Mouse (Mus musculus) hindbrain, embryonic 15.5 days (tissue): ENCODE measurements around the gene Clint1. TPM values are rescaled to one million over a fixed set of nuclear protein-coding genes. Genes with fewer than 3 reads are reported as not detected.

Experiments
- ATAC-seq: fragments of 200-750 bp; cut with Nextera tagmentation; 2 replicates; pipeline ENCODE4 v1.8.0; 2017; ENCODE audit warnings: low read depth, moderate number of reproducible peaks, moderate TSS enrichment; ENCODE audit not compliant: low FRiP score
- H3K27ac ChIP-seq: fragments of 300-500 bp; sonication (generic); replicated peaks from 2 replicates; pipeline ENCODE4 v1.5.1; 2015; ENCODE audit warnings: mild to moderate bottlenecking, inconsistent platforms
- H3K27me3 ChIP-seq: fragments of 300-500 bp; sonication (generic); 2 replicates; pipeline ENCODE4 v1.6.1; 2015; ENCODE audit warnings: control low read depth, inconsistent platforms
- H3K36me3 ChIP-seq: fragments of 300-500 bp; sonication (generic); 2 replicates; pipeline ENCODE4 v1.6.1; 2015; ENCODE audit warnings: control low read depth, inconsistent platforms
- H3K4me1 ChIP-seq: fragments of 300-500 bp; sonication (generic); replicated peaks from 2 replicates; pipeline ENCODE4 v1.6.1; 2015; ENCODE audit warnings: control low read depth, inconsistent platforms
- H3K4me2 ChIP-seq: fragments of 300-500 bp; sonication (generic); 2 replicates; pipeline ENCODE4 v1.6.1; 2015; ENCODE audit warnings: moderate library complexity, mild to moderate bottlenecking, inconsistent platforms
- H3K4me3 ChIP-seq: fragments of 300-500 bp; sonication (generic); 2 replicates; pipeline ENCODE4 v1.5.1; 2015; ENCODE audit warnings: mild to moderate bottlenecking, inconsistent platforms
- H3K9ac ChIP-seq: fragments of 300-500 bp; sonication (generic); 2 replicates; pipeline ENCODE4 v1.6.1; 2015; ENCODE audit warnings: inconsistent platforms
- H3K9me3 ChIP-seq: fragments of 300-500 bp; sonication (generic); 2 replicates; pipeline ENCODE4 v1.6.1; 2016; ENCODE audit warnings: control low read depth, inconsistent platforms
- WGBS: fragments of 180-500 bp; shearing (Covaris S2); methylation state at CpG from one replicate; pipeline ENCODE4 v1.1.7; 2015; 5-methylcytosine and 5-hydroxymethylcytosine counted together
- polyA plus RNA-seq: library from polyadenylated mRNA; unstranded; fragments of >200 nt; fragmentation: Nextera tagmentation; extraction: Ambion mirVana; gene quantifications from 2 replicates; pipeline ENCODE4 v1.2.1, GENCODE M21; 2015

Gene Clint1
- polyA plus RNA-seq, 1 experiment from 2014 or later = 43.1 TPM

DNA sequence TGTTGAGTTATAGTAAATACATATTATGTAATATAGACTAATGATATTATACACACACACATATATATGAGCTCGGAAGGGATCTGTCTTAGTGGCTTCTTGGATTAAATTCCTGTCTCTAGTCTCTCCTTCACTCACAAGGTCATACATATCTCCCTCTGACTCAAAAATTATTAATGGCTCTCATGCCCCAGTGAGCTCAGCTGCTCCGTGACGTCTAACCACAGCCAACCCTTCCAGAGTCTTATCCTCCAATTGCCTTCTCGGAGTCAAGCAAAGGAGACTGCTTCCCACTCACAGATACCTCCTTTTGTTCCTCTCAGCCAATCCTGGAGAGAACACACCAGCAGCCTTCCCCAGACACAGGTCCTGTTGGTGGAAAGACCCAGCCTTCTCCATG lies 67.0 kb downstream of the Clint1 start:
- 77% methylated on average over 4 of the region's 4 CpGs for WGBS
- ATAC-seq = no peak
- Histone ChIP-seq H3K9me3 (no peaks in the 10 kb centered on the region), H3K4me2 (no peak overlapping the region), H3K27ac (no peak overlapping the region), H3K9ac (no peak overlapping the region), H3K27me3 (no peaks in the 10 kb centered on the region), H3K36me3 (no peaks in the 10 kb centered on the region), H3K4me3 (no peak overlapping the region), H3K4me1 (peaks cover 17% of the 10 kb centered on the region)

GRCm38 (mm10) chr11:45921026-45921425 lies 69.2 kb downstream of the Clint1 start:
- Histone ChIP-seq H3K9ac (no peak overlapping the region), H3K27me3 (no peaks in the 10 kb centered on the region), H3K9me3 (no peaks in the 10 kb centered on the region), H3K27ac (peak overlapping the region; percentile 54; the same call in 1 of the 2 replicates), H3K4me1 (peaks cover 15% of the 10 kb centered on the region), H3K4me3 (no peak overlapping the region), H3K4me2 (peak overlapping the region; percentile 38), H3K36me3 (no peaks in the 10 kb centered on the region)
- WGBS = 40% methylated on average over 8 of the region's 8 CpGs
- ATAC-seq = no peak; the same call in 1 of the 2 replicates

DNA sequence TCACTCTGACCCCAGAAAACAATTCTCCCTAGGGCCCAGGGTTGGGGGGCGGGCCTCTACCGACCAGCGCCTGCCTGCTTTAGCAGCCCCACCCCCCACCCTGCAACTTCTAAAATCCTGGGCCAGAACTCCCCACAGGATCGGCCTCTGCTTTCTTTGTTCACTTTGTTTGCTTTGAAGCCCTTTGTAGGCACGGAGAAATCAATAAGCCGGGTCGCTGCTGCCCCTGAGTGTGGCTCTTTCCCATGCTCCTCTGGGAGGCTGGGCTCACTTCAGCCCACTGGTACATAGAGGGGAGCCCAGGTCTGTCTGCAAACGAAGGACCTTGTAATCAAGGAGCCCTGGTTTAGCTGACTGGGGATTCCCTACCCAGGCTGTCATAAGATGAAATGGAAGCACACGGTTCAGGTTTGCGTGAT lies 69.6 kb downstream of the Clint1 start:
- no peaks in the 10 kb centered on the region for H3K9me3 ChIP-seq
- H3K36me3 ChIP-seq = no peaks in the 10 kb centered on the region
- no peak overlapping the region for H3K4me3 ChIP-seq
- 5% methylated on average over 10 of the region's 10 CpGs for WGBS
- H3K27ac ChIP-seq = peak overlapping the region; percentile 54
- H3K9ac ChIP-seq = no peak overlapping the region
- no peaks in the 10 kb centered on the region for H3K27me3 ChIP-seq
- H3K4me1 ChIP-seq = peaks cover 15% of the 10 kb centered on the region
- peak; percentile 29; the same call in 1 of the 2 replicates for ATAC-seq
- peak overlapping the region; percentile 38 for H3K4me2 ChIP-seq

DNA sequence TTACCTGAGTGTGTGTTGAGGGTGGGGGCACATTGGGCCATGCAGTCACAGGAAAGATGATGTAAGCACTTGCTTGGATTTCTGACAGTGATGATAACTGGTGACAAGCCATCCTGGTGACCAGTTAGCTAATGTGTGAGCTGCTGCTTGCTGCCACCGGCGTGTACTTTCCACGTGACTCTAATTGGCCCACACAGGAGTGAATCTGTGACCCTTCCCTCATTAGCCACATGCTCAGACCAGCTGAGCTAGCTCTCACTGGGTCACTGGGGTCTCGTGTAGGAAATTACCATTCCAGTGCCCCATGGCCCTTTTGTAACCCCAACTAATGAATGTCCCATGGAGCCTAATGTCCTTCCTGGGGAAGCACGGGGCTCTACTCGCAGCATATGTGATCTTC lies 73.6 kb downstream of the Clint1 start:
- Histone ChIP-seq H3K27me3 (no peaks in the 10 kb centered on the region), H3K4me2 (no peak overlapping the region), H3K4me3 (no peak overlapping the region), H3K36me3 (peaks cover 7% of the 10 kb centered on the region; the same call in 1 of the 2 replicates), H3K4me1 (peaks cover 15% of the 10 kb centered on the region), H3K9ac (no peak overlapping the region), H3K9me3 (no peaks in the 10 kb centered on the region), H3K27ac (no peak overlapping the region)
- 42% methylated on average over 6 of the region's 6 CpGs for WGBS
- no peak for ATAC-seq

DNA sequence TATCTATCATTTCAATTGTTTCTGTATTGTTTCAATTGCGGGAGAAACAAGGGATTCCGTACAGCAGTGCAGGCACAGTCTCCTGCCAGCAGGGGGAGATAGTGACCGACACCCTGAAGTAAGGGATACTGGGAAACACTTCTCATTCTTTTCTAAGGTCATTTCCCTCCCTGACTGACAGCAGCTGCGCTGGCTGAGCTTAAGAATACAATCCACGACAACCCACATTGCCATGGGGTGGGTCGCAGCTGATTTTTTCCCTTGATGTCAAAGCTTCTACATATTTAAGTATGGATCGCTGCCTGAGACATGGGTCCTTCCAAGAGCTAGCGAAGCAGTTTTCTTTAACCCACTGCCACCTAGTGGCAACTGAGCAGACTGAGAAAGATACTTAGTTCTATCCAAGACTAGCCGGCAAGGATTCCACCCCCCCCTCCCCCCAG lies 74.8 kb downstream of the Clint1 start:
- H3K27me3 ChIP-seq = no peaks in the 10 kb centered on the region
- ATAC-seq = peak; percentile 90
- H3K9ac ChIP-seq = peak overlapping the region; percentile 49
- H3K27ac ChIP-seq = peak overlapping the region; percentile 68; the same call in 1 of the 2 replicates
- H3K4me1 ChIP-seq = peaks cover 7% of the 10 kb centered on the region
- H3K9me3 ChIP-seq = no peaks in the 10 kb centered on the region
- under 1% methylated on average over 9 of the region's 9 CpGs for WGBS
- H3K4me3 ChIP-seq = peak overlapping the region; percentile 42
- H3K4me2 ChIP-seq = peak overlapping the region; percentile 63
- peaks cover 11% of the 10 kb centered on the region; the same call in 1 of the 2 replicates for H3K36me3 ChIP-seq

DNA sequence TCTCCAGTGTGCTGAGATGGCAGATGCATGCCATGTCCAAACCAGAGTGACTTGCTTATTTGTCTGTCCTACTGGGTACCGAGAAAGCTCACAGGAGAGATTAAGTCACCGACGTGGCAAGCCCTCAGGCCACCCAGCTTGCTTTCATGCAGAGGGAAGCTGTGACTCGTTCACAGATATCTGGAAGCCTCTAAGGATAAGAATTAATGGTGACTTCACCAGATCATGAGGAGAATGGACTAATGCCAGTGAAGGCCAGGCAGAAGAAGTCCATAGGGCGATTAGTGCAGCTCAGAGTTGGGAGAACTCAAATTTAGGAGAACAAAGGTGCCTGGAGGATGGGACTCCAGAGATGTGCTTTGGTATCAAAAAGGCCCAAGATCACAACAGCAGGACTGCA lies 75.6 kb downstream of the Clint1 start:
- no peak overlapping the region for H3K4me2 ChIP-seq
- H3K9ac ChIP-seq = no peak overlapping the region
- peaks cover 14% of the 10 kb centered on the region for H3K36me3 ChIP-seq
- H3K27ac ChIP-seq = no peak overlapping the region
- H3K9me3 ChIP-seq = no peaks in the 10 kb centered on the region
- no peak overlapping the region for H3K4me3 ChIP-seq
- ATAC-seq = no peak
- 52% methylated on average over 5 of the region's 5 CpGs for WGBS
- no peaks in the 10 kb centered on the region for H3K27me3 ChIP-seq
- 0 out of 2 replicates have a peak, but pooled peaks cover 2% of the 10 kb centered on the region for H3K4me1 ChIP-seq

- H3K9ac ChIP-seq = no peak overlapping the region
- no peak for ATAC-seq
- H3K9me3 ChIP-seq = no peaks in the 10 kb centered on the region
- H3K36me3 ChIP-seq = peaks cover 31% of the 10 kb centered on the region
- WGBS = 83% methylated on average over 10 of the region's 10 CpGs
- H3K27ac ChIP-seq = no peak overlapping the region
- no peak overlapping the region for H3K4me3 ChIP-seq
- H3K27me3 ChIP-seq = no peaks in the 10 kb centered on the region
- no peak overlapping the region for H3K4me2 ChIP-seq
- no peaks in the 10 kb centered on the region for H3K4me1 ChIP-seq
These were observed 77.7 kb downstream of the Clint1 start for GRCm38 (mm10) chr11:45929541-45929940.

DNA sequence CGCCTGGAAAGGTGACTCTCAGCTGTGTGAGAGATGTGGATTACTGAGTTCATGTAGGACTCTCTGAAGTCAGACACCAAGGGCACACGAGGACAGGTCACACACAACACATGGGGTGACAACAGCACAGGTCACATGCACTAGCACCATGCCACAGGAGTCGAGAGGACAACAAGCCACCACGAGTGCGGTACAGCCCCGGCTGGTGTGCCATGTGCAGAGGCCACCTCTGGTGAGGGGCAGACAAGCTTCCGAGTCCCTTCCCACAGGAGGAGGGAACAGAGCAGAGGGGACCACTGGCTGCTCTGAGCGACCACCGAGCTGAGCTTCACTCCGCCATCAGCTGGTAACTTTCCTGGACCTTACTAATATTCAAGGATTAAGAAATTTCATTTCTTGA lies 80.9 kb downstream of the Clint1 start:
- WGBS = 93% methylated on average over 10 of the region's 10 CpGs
- Histone ChIP-seq H3K9ac (no peak overlapping the region), H3K27ac (no peak overlapping the region), H3K4me2 (no peak overlapping the region), H3K4me3 (no peak overlapping the region), H3K9me3 (no peaks in the 10 kb centered on the region), H3K4me1 (no peaks in the 10 kb centered on the region), H3K27me3 (no peaks in the 10 kb centered on the region), H3K36me3 (peaks cover 46% of the 10 kb centered on the region)
- no peak for ATAC-seq

DNA sequence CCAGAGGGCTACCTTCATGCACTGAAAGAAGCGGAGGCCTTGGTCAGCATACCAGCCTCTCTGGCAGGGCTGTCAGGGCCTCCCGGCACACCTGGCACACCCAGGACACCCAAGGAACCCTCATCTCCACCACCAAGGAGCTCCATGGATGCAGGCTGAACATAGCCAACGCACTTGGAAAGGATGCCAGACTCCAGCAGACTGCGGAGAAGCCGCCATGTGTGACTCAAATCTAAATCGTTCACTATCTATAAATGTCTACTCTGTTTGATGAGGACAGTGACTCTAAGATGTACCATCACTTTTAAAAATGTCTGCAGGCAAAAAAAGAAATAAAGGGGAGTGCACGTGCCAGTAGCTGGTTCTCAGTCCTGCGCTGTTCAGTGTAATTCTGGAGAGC lies 85.6 kb downstream of the Clint1 start:
- Histone ChIP-seq H3K27me3 (no peaks in the 10 kb centered on the region), H3K27ac (no peak overlapping the region), H3K4me1 (peaks cover 8% of the 10 kb centered on the region), H3K36me3 (peaks cover 32% of the 10 kb centered on the region), H3K9me3 (no peaks in the 10 kb centered on the region), H3K9ac (no peak overlapping the region), H3K4me3 (no peak overlapping the region), H3K4me2 (no peak overlapping the region)
- ATAC-seq = no peak
- WGBS = 96% methylated on average over 8 of the region's 8 CpGs

- Histone ChIP-seq H3K27ac (no peak overlapping the region), H3K4me3 (no peak overlapping the region), H3K9me3 (no peaks in the 10 kb centered on the region), H3K4me2 (no peak overlapping the region), H3K9ac (no peak overlapping the region), H3K4me1 (peaks cover 23% of the 10 kb centered on the region), H3K36me3 (peaks cover 21% of the 10 kb centered on the region), H3K27me3 (no peaks in the 10 kb centered on the region)
- 88% methylated on average over 8 of the region's 8 CpGs for WGBS
- no peak for ATAC-seq
These were observed 87.1 kb downstream of the Clint1 start for GRCm38 (mm10) chr11:45938917-45939316.

DNA sequence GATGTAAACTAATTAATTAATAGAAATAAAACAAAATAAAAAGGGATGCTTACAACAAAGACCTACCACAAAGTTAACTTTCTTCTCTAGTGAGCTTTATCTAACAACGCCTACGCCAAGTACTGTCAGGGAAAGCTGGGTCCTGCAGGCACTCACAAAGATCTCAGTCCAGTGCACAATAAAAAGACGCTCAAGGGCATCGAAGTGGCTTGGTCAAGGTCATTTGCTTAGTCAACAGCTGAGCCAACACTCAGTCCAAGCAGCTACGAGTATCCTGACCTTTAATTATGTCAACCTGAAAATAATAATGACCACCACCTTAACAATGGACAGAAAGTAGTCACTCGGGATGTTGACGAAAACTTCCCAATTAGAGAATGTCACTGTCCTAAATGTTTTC lies 90.4 kb downstream of the Clint1 start:
- Histone ChIP-seq H3K9me3 (no peaks in the 10 kb centered on the region), H3K27me3 (no peaks in the 10 kb centered on the region), H3K4me2 (peak overlapping the region; percentile 72), H3K36me3 (no peaks in the 10 kb centered on the region), H3K9ac (no peak overlapping the region), H3K4me1 (peaks cover 23% of the 10 kb centered on the region), H3K4me3 (no peak overlapping the region), H3K27ac (no peak overlapping the region)
- WGBS = 89% methylated on average over 7 of the region's 7 CpGs
- ATAC-seq = no peak

- peak overlapping the region; percentile 72 for H3K4me2 ChIP-seq
- peaks cover 23% of the 10 kb centered on the region for H3K4me1 ChIP-seq
- no peaks in the 10 kb centered on the region for H3K27me3 ChIP-seq
- ATAC-seq = no peak
- peak overlapping the region; percentile 87 for H3K9ac ChIP-seq
- no peaks in the 10 kb centered on the region for H3K9me3 ChIP-seq
- 42% methylated on average over 7 of the region's 7 CpGs for WGBS
- no peaks in the 10 kb centered on the region for H3K36me3 ChIP-seq
- peak overlapping the region; percentile 93 for H3K4me3 ChIP-seq
- peak overlapping the region; percentile 17; the same call in 1 of the 2 replicates for H3K27ac ChIP-seq
These were observed 91.4 kb downstream of the Clint1 start for GRCm38 (mm10) chr11:45943108-45943705.
